Mouse (Mus musculus) limb, embryonic 13.5 days (tissue): ENCODE results near the gene Unc45b. TPM values are rescaled to one million over a fixed set of nuclear protein-coding genes. Genes with fewer than 3 reads are reported as not detected.
"Not testable (repeated sequence)": the region's sequence is repeated elsewhere in the genome, so short reads cannot be mapped to it uniquely, and the experiment has no call there.

ENCODE experiments used
- ATAC-seq: fragments of 200-750 bp; cut with Nextera tagmentation; 2 replicates; pipeline ENCODE4 v1.8.0; 2017; ENCODE audit warnings: low read depth, moderate number of reproducible peaks, moderate TSS enrichment; ENCODE audit not compliant: low FRiP score
- H3K27ac ChIP-seq: fragments of 300-500 bp; sonication (generic); 2 replicates; pipeline ENCODE4 v1.5.1; 2015; ENCODE audit warnings: inconsistent platforms, mild to moderate bottlenecking, moderate library complexity
- H3K27me3 ChIP-seq: fragments of 300-500 bp; sonication (generic); 2 replicates; pipeline ENCODE4 v1.6.1; 2015; ENCODE audit warnings: mild to moderate bottlenecking, inconsistent platforms
- H3K36me3 ChIP-seq: fragments of 300-500 bp; sonication (generic); 2 replicates; pipeline ENCODE4 v1.6.1; 2015; ENCODE audit warnings: inconsistent platforms, mild to moderate bottlenecking, moderate library complexity
- H3K4me1 ChIP-seq: fragments of 300-500 bp; sonication (generic); 2 replicates; pipeline ENCODE4 v1.6.1; 2015; ENCODE audit warnings: inconsistent platforms
- H3K4me2 ChIP-seq: fragments of 300-500 bp; sonication (generic); replicated peaks from 2 replicates; pipeline ENCODE4 v1.6.1; 2015; ENCODE audit warnings: inconsistent platforms, mild to moderate bottlenecking, moderate library complexity
- H3K4me3 ChIP-seq: fragments of 300-500 bp; sonication (generic); 2 replicates; pipeline ENCODE4 v1.5.1; 2015; ENCODE audit warnings: moderate library complexity, mild to moderate bottlenecking, inconsistent platforms
- H3K9ac ChIP-seq: fragments of 300-500 bp; sonication (generic); 2 replicates; pipeline ENCODE4 v1.6.1; 2015; ENCODE audit warnings: mild to moderate bottlenecking, inconsistent platforms
- H3K9me3 ChIP-seq: fragments of 300-500 bp; sonication (generic); 2 replicates; pipeline ENCODE4 v1.6.1; 2016; ENCODE audit warnings: inconsistent platforms
- WGBS: fragments of 180-500 bp; shearing (Covaris S2); methylation state at CpG from one replicate; pipeline ENCODE4 v1.1.7; 2015; 5-methylcytosine and 5-hydroxymethylcytosine counted together
- polyA plus RNA-seq: library from polyadenylated mRNA; unstranded; fragments of >200 nt; fragmentation: Nextera tagmentation; extraction: Ambion mirVana; gene quantifications from 2 replicates; pipeline ENCODE4 v1.2.1, GENCODE M21; 2015

The Unc45b gene
- polyA plus RNA-seq, 1 experiment from 2014 or later, result 20.0 TPM

GRCm38 (mm10) chr11:82930391-82930955, 20.1 kb downstream of the Unc45b start:
- not testable (repeated sequence) for H3K36me3 ChIP-seq, H3K4me1 ChIP-seq, H3K27ac ChIP-seq, ATAC-seq, H3K9ac ChIP-seq, H3K9me3 ChIP-seq
- 3% methylated on average over 81 of the region's 85 CpGs for WGBS
- Histone ChIP-seq H3K4me2 (peak overlapping the region; percentile 89), H3K4me3 (peak overlapping the region; percentile 51), H3K27me3 (peaks cover 80% of the 10 kb centered on the region)

GRCm38 (mm10) chr11:82931161-82931560, 20.8 kb downstream of the Unc45b start:
- Histone ChIP-seq H3K9ac (peak overlapping the region; percentile 51), H3K27me3 (peaks cover 80% of the 10 kb centered on the region), H3K4me2 (peak overlapping the region; percentile 89), H3K4me3 (peak overlapping the region; percentile 51)
- not testable (repeated sequence) for H3K36me3 ChIP-seq, ATAC-seq, H3K9me3 ChIP-seq, H3K27ac ChIP-seq, H3K4me1 ChIP-seq
- under 1% methylated on average over 61 of the region's 63 CpGs for WGBS

- not testable (repeated sequence) for H3K9me3 ChIP-seq, H3K36me3 ChIP-seq, H3K4me1 ChIP-seq, ATAC-seq, H3K27ac ChIP-seq
- Histone ChIP-seq H3K4me2 (peak overlapping the region; percentile 89), H3K27me3 (peaks cover 80% of the 10 kb centered on the region), H3K9ac (peak overlapping the region; percentile 51), H3K4me3 (peak overlapping the region; percentile 51)
- WGBS, result under 1% methylated on average over 106 of the region's 119 CpGs
These were observed 21.5 kb downstream of the Unc45b start for GRCm38 (mm10) chr11:82931671-82932450.

- no peak overlapping the region for H3K27ac ChIP-seq
- H3K36me3 ChIP-seq, result no peaks in the 10 kb centered on the region
- ATAC-seq, result no peak
- WGBS, result 2% methylated on average over 26 of the region's 29 CpGs
- H3K27me3 ChIP-seq, result peaks cover 82% of the 10 kb centered on the region
- peaks cover 10% of the 10 kb centered on the region for H3K4me1 ChIP-seq
- H3K9me3 ChIP-seq, result no peaks in the 10 kb centered on the region
- peak overlapping the region; percentile 51 for H3K4me3 ChIP-seq
- peak overlapping the region; percentile 89 for H3K4me2 ChIP-seq
- peak overlapping the region; percentile 55 for H3K9ac ChIP-seq
These were observed 22.8 kb downstream of the Unc45b start for GRCm38 (mm10) chr11:82933186-82933585.

GRCm38 (mm10) chr11:82943336-82943735, 33.0 kb downstream of the Unc45b start:
- no peaks in the 10 kb centered on the region for H3K4me1 ChIP-seq
- H3K27ac ChIP-seq, result no peak overlapping the region
- no peaks in the 10 kb centered on the region for H3K36me3 ChIP-seq
- WGBS, result 23% methylated on average over 6 of the region's 6 CpGs
- no peaks in the 10 kb centered on the region for H3K9me3 ChIP-seq
- no peak overlapping the region for H3K4me3 ChIP-seq
- no peak overlapping the region for H3K9ac ChIP-seq
- H3K4me2 ChIP-seq, result no peak overlapping the region
- no peak for ATAC-seq
- H3K27me3 ChIP-seq, result peaks cover 56% of the 10 kb centered on the region

- Histone ChIP-seq H3K4me3 (no peak overlapping the region), H3K9ac (no peak overlapping the region), H3K27me3 (peaks cover 54% of the 10 kb centered on the region), H3K36me3 (no peaks in the 10 kb centered on the region), H3K4me1 (no peaks in the 10 kb centered on the region), H3K4me2 (no peak overlapping the region), H3K9me3 (no peaks in the 10 kb centered on the region), H3K27ac (no peak overlapping the region)
- ATAC-seq, result no peak
- 78% methylated on average over 2 of the region's 2 CpGs for WGBS
These were observed 35.3 kb downstream of the Unc45b start for GRCm38 (mm10) chr11:82945636-82946035.

GRCm38 (mm10) chr11:82947457-82947856, 37.1 kb downstream of the Unc45b start:
- WGBS, result 44% methylated on average over 4 of the region's 4 CpGs
- Histone ChIP-seq H3K36me3 (no peaks in the 10 kb centered on the region), H3K27me3 (peaks cover 65% of the 10 kb centered on the region), H3K9ac (no peak overlapping the region), H3K9me3 (no peaks in the 10 kb centered on the region), H3K4me1 (0 out of 2 replicates have a peak, but pooled peaks cover 13% of the 10 kb centered on the region), H3K27ac (no peak overlapping the region), H3K4me3 (no peak overlapping the region), H3K4me2 (no peak overlapping the region)
- ATAC-seq, result no peak

- no peak for ATAC-seq
- no peak overlapping the region for H3K4me3 ChIP-seq
- peaks cover 67% of the 10 kb centered on the region for H3K27me3 ChIP-seq
- no peak overlapping the region for H3K27ac ChIP-seq
- no peak overlapping the region for H3K9ac ChIP-seq
- no peak overlapping the region for H3K4me2 ChIP-seq
- no peaks in the 10 kb centered on the region for H3K36me3 ChIP-seq
- WGBS, result 84% methylated on average over 9 of the region's 9 CpGs
- no peaks in the 10 kb centered on the region for H3K9me3 ChIP-seq
- H3K4me1 ChIP-seq, result 0 out of 2 replicates have a peak, but pooled peaks cover 13% of the 10 kb centered on the region
These were observed 38.7 kb downstream of the Unc45b start for GRCm38 (mm10) chr11:82949036-82949435.

GRCm38 (mm10) chr11:82950736-82951481, 40.6 kb downstream of the Unc45b start, which contains the start of gene Slfn5:
TSS of gene Slfn5 (plus strand) at chr11:82951349.
- Histone ChIP-seq H3K4me1 (0 out of 2 replicates have a peak, but pooled peaks cover 13% of the 10 kb centered on the region), H3K9me3 (no peaks in the 10 kb centered on the region), H3K4me2 (peak within 1 kb of the TSS; percentile 41), H3K4me3 (peak within 1 kb of the TSS; percentile 11), H3K27ac (no peak within 1 kb of the TSS), H3K9ac (no peak within 1 kb of the TSS), H3K27me3 (peaks cover 73% of the 10 kb centered on the region), H3K36me3 (no peaks in the 10 kb centered on the region)
- ATAC-seq, result no peak
- 10% methylated on average over 10 of the region's 10 CpGs for WGBS

GRCm38 (mm10) chr11:82951865-82952611, 41.7 kb downstream of the Unc45b start:
- peaks cover 76% of the 10 kb centered on the region for H3K27me3 ChIP-seq
- no peak for ATAC-seq
- no peaks in the 10 kb centered on the region for H3K36me3 ChIP-seq
- H3K9ac ChIP-seq, result no peak overlapping the region
- H3K9me3 ChIP-seq, result no peaks in the 10 kb centered on the region
- WGBS, result 9% methylated on average over 28 of the region's 28 CpGs
- H3K4me1 ChIP-seq, result 0 out of 2 replicates have a peak, but pooled peaks cover 13% of the 10 kb centered on the region
- peak overlapping the region; percentile 41 for H3K4me2 ChIP-seq
- peak overlapping the region; percentile 11 for H3K4me3 ChIP-seq
- H3K27ac ChIP-seq, result no peak overlapping the region

- Histone ChIP-seq H3K27ac (no peak overlapping the region), H3K9me3 (no peaks in the 10 kb centered on the region), H3K4me1 (0 out of 2 replicates have a peak, but pooled peaks cover 13% of the 10 kb centered on the region), H3K36me3 (no peaks in the 10 kb centered on the region), H3K27me3 (peaks cover 76% of the 10 kb centered on the region), H3K4me2 (no peak overlapping the region), H3K4me3 (no peak overlapping the region), H3K9ac (no peak overlapping the region)
- 57% methylated on average over 9 of the region's 9 CpGs for WGBS
- ATAC-seq, result no peak
These were observed 42.5 kb downstream of the Unc45b start for GRCm38 (mm10) chr11:82952612-82953542.
